Mouse (Mus musculus) spleen, adult 2 months (tissue): ENCODE results near the gene Nudt13.

Experiments
- CTCF ChIP-seq: fragments of 200-500 bp; IDR thresholded peaks from 2 replicates; pipeline ENCODE4 v1.5.1; 2011; ENCODE audit warnings: mild to moderate bottlenecking, inconsistent platforms; ENCODE audit not compliant: insufficient read depth, insufficient read length, insufficient replicate concordance; ENCODE audit errors: extremely low read depth
- POLR2A ChIP-seq: fragments of 200-500 bp; IDR thresholded peaks from 2 replicates; pipeline ENCODE4 v1.6.1; 2011; ENCODE audit warnings: low read depth, low read length, inconsistent platforms

DNA sequence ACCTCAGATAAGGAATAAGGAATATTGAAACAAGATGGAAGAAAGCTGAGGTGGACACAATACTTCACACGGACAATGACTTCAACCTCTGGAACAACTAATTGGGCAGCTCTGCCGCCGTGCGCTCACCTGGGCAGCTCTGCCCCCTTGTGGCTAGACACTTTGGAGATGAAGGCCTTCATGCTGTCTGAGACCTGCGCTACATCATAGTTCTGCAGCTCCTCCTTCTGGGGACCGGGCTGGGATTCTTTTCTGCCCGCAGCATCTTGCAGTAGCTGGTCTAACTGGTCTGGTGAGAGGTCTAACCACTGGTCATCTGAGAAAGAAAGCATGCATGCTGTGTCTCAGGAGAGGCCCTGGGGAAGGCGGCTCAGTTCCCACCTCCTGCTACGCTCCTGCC, 34.0 kb downstream of the Nudt13 start:
- TF ChIP-seq POLR2A (no peak), CTCF (no peak)
